Mouse (Mus musculus) spleen, adult 12 weeks (tissue): ENCODE measurements around the gene Cadm3.
"Not testable (repeated sequence)": the region's sequence is repeated elsewhere in the genome, so short reads cannot be mapped to it uniquely, and the experiment has no call there.

Experiments used
- DNase-seq: peaks from one replicate; pipeline ENCODE4 v3.0.0; 2022; ENCODE audit warnings: low spot score

Cadm3 gene

DNA sequence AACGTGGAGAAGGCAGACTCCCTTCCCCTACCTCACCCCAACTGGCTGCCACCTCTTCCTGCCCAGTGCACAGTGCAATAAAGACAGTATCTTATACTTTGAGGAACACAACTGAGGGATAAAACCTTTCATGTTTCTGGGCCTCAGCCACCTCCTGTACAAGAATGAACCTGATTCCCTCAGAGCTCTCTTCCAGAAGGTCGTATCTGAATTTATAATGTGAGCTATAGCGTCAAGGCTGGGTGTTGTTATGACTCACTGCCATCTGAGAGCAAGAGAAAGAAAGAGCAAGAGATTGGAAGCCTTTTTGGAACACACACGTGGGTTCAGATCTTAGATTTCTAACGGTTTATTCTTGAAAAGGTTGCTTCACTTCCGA is 45.3 kb downstream of the Cadm3 start:
- DNase-seq = no peak

DNA sequence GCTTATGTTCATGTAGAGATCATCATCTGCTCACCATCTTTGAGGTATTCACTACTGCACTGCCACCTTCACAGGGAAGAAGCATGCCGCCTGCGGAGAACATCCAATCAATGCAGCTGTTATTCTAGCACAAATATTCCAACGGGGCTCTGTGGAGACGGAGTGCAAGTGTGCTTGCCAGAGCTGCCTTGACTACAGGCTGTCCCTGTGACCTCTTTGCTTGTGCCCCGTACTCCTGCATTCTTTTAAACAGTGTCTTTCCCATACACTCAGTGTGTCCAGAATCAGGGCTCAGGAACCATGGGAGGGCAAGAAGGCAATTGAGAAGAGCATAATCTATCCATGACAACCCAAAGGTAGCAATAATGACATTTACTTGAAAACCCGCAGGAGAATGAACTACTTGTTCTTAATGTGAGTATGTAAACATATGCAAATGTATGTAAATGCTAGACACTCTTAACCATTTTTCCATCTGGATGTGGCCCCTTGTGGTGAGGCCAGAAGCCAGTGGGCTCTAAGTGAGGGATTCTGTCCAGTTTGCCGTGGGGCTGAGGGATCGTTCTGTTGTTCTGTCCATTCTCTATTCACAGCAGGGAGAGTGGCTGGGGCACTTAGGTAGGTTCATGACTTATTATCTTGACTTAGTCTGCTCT is 45.8 kb downstream of the Cadm3 start:
- no peak for DNase-seq

DNA sequence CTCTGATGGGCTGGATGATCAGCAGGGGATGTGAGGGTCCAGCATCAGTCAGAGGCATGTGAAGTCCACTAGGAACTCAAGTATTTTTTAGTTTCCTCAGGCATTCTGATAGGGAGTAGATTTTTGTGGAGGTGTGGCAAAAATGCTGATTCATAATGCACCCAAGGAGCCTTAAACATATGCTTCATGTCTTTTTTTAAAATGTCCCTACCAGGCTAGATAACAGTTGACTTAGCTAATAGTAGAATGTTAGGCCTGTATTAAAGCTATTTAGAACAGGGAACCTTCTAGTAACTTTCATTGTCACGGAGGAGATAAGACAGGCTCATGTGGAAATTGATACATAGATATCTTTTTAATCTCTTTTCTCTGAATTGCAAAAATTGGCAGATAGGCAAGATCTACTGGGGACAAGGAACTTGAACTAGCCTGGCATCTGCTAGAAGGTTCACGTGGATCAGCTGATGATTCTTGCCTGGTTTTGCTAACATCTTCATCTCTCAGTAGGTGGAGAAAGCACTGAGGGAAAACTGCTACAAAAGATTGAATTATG is 49.5 kb downstream of the Cadm3 start:
- no peak for DNase-seq

DNA sequence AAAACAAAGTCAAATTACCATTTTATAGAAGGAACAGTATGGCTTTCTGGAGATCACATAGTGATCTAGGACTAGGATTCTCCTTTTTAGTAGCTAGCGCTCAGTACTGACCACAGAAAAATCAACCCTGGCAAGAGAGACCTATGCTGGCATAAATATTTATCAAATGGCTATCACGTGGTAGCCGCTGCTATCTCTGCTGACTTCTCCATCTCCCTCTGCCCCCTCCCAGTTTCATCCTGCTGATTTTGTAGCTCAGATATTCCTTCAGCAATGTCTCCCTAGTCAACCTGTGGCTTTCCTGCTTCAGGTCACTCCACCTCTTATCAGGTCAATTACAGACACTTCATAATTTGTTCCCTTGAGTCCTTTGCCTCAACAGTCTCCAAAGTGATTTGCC is 51.8 kb downstream of the Cadm3 start:
- DNase-seq = no peak

DNA sequence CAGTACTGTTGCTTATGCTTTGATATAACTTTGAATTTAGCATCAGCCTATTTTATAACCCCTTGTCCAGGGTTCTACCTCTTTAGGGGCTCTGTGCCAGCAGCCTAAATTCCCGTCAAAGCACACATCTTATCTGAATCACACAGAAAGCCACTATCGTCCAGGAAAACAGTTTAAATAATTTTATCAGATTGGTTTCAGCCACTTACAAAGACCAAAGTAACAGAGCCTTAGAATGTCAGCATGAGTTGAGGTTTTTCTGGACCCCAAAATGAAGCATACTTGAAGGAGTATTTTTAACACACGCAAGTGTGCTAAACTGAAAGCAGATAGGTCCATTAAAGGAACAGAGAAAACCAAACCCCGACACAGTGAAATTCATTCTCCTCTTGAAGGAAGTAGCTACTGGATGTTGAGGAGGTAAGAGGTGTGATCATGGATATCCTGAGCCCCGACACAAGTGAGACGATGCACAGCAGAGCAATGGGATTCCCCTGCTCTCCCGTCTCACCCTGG is 53.9 kb downstream of the Cadm3 start:
- DNase-seq = not testable (repeated sequence)

DNA sequence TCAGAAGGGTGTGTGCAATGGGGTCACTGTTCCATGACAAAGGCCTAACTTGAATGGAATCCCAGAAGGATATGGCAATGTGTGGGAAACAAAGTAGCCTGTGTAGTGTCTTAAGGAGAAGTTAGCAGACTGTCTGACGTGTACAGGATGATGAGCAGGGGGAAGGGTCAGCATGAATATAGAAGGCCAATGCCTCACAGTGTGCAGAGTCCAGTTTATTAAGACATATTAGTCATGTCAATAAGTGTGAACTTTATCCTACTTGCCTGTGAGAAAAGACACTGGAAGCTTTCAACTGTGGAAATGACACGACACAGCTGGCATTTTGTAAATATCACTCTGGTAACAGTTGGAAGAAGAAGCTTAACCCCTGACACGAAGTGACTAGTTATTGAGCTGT is 64.7 kb downstream of the Cadm3 start:
- DNase-seq = not testable (repeated sequence)
